Mouse (Mus musculus) layer of hippocampus, postnatal 14 days (tissue): ENCODE results near the gene Hsd17b13. TPM values are rescaled to one million over a fixed set of nuclear protein-coding genes. Genes with fewer than 3 reads are reported as not detected.
"Not testable (repeated sequence)": the region's sequence is repeated elsewhere in the genome, so short reads cannot be mapped to it uniquely, and the experiment has no call there.

Source experiments
- DNase-seq, 2 experiments: peaks; one replicate each; pipeline ENCODE4 v3.0.0; 2021 to 2022; ENCODE audit warnings: low spot score in 2 of 2, mixed read lengths in 1 of 2
- total RNA-seq, 2 experiments: library from RNA; stranded (reverse); gene quantifications; 2 replicates each; pipeline ENCODE4 v1.2.3; 2021

Gene Hsd17b13
- total RNA-seq, 2 experiments from 2014 or later = not detected

DNA sequence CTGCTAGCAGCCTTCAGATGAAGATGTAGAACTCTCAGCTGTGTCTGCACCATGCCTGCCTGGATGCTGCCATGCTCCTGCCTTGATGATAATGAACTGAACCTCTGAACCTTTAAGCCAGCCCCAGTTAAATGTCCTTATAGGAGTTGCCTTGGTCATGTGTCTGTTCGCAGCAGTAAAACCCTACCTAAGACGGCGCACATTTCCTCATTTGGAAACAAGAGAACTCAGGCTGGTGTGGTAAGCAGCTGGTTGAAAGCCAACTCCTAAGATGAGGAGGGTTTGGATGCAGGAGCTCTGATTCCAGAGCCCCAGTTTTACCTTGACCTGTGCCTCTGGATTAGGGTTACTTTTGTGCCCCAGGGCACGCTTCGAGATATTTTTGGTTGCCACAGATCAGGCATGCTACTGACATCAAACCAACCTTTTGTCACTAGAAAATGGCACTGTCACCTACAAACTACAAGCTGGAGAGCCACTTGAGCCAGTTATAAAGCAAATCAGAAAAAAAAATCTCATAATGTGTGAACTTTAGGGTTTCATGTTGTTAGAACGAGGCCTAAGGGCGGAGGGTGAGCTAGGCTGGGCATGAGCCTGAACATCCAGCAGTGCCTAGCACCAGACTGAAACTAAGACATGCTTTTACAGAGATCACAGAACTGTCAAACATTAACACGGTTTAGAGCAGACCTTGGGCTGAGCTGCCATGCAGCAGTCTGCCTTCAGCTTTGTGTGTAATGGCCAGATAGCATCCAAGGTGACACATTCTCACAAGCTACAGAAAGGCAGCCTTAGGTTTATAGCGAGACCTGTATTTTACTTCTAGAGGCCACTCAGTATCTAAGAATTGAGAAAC is 3.7 kb upstream of the Hsd17b13 start:
- no peak for DNase-seq

DNA sequence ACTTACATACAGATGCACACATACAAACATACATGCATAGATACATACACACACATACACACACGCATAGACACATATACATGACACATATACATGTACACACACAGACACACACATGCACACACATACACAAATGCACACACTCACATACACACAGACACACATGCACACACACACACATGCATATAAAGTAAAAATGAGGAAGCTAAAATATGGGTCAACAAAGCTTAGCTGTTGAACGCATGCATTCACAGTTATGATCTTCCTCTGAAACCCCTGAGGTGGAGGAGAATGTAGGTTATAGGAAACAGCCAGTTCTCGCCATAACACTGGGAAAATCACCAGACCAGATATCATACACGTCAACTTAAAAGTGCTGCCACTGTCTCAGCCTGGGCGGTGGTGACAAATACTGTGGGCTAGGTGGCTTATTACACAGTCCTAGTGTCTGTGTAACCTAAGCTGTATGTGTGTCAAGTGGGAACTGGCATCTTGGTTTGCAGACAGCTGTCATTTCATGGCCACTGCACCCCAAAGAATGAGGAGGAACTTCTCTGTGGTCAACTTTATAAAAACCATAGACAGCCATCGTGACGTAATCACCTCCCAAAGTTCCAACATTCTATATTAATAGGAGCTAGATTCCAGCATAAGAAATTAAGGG is 829 bp upstream of the Hsd17b13 start:
- DNase-seq = no peak

DNA sequence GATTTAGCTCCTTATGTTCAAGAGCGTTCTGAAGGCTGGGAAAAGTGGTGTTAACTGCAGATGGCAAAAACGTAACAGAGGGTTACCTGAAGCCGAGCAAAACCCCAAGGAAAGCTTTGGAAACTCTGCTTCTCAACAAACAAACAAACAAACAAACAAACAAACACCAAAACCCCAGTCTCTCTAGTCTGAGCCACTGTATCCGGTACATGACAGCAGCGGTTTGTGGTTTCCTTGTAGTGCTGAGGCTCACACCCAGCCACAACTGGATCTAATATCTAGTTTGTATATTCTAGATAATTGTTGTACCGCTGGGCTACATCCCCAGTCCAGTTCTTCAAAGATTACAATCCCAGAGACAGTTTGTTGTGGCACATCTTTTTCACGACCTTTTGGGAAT is 1.5 kb downstream of the Hsd17b13 start:
- no peak for DNase-seq

DNA sequence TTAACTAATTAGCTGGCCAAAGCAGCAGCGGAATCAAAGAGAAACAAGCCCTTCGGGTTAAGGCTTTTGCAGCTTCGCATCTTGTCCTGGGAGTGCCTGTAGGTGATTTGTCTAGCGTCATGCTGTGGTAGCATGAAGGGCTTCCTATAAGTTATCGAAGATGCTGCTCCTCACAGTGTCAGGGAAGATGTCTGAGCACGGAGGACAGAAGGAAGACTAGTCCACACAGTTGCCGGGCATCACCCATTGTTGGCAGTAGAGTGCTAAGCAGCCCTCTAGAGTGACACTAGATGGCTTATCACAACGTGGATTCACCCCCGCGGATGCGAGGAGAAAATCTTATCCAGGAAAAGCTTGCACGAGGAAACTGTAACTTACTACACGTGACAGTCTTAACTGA is 4.4 kb downstream of the Hsd17b13 start:
- DNase-seq = no peak

- DNase-seq = no peak
Observed at GRCm38 (mm10) chr5:103972379-103972778, 4.8 kb downstream of the Hsd17b13 start.

GRCm38 (mm10) chr5:103971051-103971450 is 6.2 kb downstream of the Hsd17b13 start:
- no peak for DNase-seq

DNA sequence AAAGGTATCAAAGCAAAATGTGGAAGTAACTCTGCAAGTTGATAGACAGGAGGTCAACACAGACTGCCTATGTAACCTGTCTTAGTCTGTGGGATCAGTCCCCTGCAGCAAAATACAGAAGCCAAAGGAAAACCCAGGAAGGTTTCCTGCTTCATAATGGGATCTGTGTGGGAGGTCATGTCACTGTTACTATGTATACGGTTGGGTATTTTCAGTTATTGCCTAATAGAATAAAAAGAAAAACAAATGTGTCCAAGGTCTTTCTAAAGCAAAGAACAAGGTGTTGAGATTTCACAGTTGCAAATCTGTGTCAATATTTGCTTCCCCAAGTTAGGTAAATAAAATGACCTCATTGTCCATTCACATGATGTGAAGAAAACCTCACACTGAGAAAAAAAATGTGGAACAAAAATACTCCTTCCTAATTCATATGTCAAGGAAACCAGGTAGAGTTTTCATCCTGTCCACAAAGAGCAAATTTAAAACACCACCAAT is 14.2 kb downstream of the Hsd17b13 start:
- DNase-seq = no peak

- DNase-seq = peak in 1 of 2 experiments; percentile 28
Observed at GRCm38 (mm10) chr5:103954638-103955037, 22.6 kb downstream of the Hsd17b13 start.

- no peak for DNase-seq
Observed at GRCm38 (mm10) chr5:103953135-103954083, 23.8 kb downstream of the Hsd17b13 start.

DNA sequence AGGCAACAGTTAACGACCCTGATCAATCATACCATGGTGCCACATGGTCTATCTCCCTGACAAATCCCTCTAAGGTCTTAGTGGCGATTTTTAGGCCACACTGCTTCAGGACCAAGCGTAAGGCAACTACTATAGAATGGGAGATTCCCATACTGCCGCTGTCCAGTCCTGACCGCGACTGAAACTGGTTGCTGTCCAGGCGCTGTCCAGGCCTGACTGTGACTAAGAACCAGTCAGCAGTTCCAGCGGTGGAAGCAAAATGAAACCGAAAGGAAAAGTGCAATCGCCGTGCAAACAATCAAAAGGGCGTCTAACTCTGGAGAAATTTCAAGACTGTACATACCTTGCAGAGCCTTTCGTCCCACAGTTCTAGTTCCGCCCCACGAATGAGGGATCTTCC is 27.1 kb downstream of the Hsd17b13 start:
- DNase-seq = not testable (repeated sequence)

DNA sequence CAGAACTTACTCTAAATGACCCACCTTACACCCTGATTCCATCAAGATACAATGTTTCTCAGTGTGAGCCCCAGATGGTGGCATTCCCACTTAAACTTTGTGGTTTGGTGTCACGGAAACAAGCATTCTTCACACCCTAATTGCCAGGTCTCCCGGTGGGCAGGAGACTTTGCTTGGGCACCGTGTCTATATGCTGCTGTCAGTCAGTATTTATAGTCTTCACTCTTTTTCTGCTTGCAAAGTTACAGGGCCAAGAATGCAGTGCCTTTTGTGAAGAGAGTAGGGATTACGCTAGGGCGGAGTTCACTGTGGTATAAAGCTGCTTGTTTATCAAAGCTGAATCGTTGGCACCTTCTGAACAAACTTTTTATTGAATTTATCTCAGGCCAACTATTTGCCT is 34.0 kb downstream of the Hsd17b13 start:
- no peak for DNase-seq

- no peak for DNase-seq
Observed at GRCm38 (mm10) chr5:103939856-103940255, 37.4 kb downstream of the Hsd17b13 start.

- no peak for DNase-seq
Observed at GRCm38 (mm10) chr5:103939350-103939652, 37.9 kb downstream of the Hsd17b13 start.

- peak; percentile 12 to 36 for DNase-seq
Observed at GRCm38 (mm10) chr5:103938547-103939349, 38.5 kb downstream of the Hsd17b13 start.

- peak in 1 of 2 experiments; percentile 6 for DNase-seq
Observed at GRCm38 (mm10) chr5:103936906-103937589, 40.2 kb downstream of the Hsd17b13 start.

DNA sequence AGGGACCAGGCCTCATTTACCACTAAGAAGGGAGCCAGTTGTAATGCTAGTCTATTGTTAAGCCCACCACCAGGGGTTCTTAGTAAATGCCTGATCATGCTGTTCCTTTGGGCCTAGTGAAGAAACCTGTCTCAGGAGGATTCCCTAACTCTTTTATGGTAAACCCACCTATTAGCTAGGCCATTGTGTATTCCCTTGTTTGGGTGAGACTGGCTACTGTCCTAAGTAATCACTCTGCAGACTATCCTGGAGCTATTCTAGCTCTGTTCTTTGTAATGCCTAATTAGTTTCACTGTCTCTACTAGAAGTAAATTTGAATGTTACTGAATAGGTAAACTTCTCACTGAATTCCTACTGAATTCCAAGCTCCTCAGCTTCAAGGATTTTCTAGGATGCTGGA is 45.3 kb downstream of the Hsd17b13 start:
- DNase-seq = not testable (repeated sequence)

GRCm38 (mm10) chr5:103930511-103930910 is 46.7 kb downstream of the Hsd17b13 start:
- no peak for DNase-seq

GRCm38 (mm10) chr5:103928196-103928550 is 49.0 kb downstream of the Hsd17b13 start:
- DNase-seq = no peak

DNA sequence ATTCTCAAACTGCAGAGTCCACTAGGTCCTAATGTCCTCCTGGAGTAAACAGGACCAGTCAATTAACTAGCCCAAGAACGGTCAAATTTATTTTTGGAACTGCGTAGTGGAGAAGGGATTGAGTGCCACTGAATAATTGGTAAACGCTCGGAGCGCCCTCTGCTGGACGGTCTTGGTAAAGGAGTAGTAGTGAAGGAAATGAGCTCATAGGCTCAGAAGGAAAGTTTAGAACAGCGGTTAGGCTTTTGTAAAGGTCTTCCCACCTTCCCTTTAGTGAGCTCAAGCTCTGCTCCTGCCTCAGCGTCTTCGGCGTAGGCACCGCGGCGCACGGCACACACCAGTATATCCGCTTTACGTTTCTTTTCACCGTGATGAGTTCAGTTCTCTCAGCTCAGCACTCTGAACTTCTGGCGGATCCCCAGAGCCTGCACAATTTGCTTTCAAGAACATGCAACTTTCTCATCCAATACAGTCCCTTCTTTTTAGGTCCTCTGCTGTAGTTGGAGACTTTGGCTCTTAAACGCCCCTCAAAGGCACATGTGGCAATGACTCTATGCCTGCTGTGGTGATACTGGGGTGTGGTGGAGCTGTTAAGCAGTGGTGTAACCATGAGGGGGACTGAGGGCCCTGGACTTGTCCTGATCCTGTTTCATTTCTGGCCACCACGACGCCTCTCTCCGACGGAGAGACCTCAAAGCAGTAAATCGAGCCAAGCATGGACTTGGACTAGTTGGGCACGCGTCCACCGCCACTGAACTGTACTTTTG is 49.6 kb downstream of the Hsd17b13 start:
- DNase-seq = peak; percentile 85 to 93
